Mouse (Mus musculus) activated CD4-positive, CD25-positive, alpha-beta regulatory T cell, adult 4 months (primary cell): ENCODE results near the gene Ppp1r14a. TPM values are rescaled to one million over a fixed set of nuclear protein-coding genes. Genes with fewer than 3 reads are reported as not detected.
A peak's percentile ranks its signal among the peaks of the same experiment; 100 is the strongest.

Experiments
- ATAC-seq: one replicate; pipeline ENCODE4 v1.8.0; 2017
- polyA plus RNA-seq, 2 experiments: library from polyadenylated mRNA; unstranded; fragments of 100-300 nt; shearing (Covaris generic); gene quantifications; one replicate each; pipeline ENCODE4 v1.2.1; 2017

Gene Ppp1r14a
- not detected for polyA plus RNA-seq

GRCm38 (mm10) chr7:29288942-29289638, at the start of gene Ppp1r14a:
Gene Ppp1r14a, plus strand, starts transcription at chr7:29289308.
- ATAC-seq, result no peak

- peak; percentile 55 for ATAC-seq
These were observed 44.2 kb upstream of the Ppp1r14a start for GRCm38 (mm10) chr7:29244732-29245416.

GRCm38 (mm10) chr7:29246015-29246414, 43.1 kb upstream of the Ppp1r14a start:
- ATAC-seq, result no peak

- ATAC-seq, result no peak
These were observed 42.3 kb upstream of the Ppp1r14a start for GRCm38 (mm10) chr7:29246619-29247313.

- ATAC-seq, result no peak
These were observed 41.8 kb upstream of the Ppp1r14a start for GRCm38 (mm10) chr7:29247314-29247700.

- ATAC-seq, result no peak
These were observed 41.4 kb upstream of the Ppp1r14a start for GRCm38 (mm10) chr7:29247706-29248105.

- peak; percentile 28 for ATAC-seq
These were observed 40.8 kb upstream of the Ppp1r14a start, which contains the start of gene 2200002D01Rik for GRCm38 (mm10) chr7:29248261-29248841. Gene 2200002D01Rik, minus strand, starts transcription at chr7:29248466.

- peak; percentile 44 for ATAC-seq
These were observed 37.9 kb upstream of the Ppp1r14a start for GRCm38 (mm10) chr7:29251166-29251565.

- no peak for ATAC-seq
These were observed 35.3 kb upstream of the Ppp1r14a start for GRCm38 (mm10) chr7:29253842-29254241.

- no peak for ATAC-seq
These were observed 33.2 kb upstream of the Ppp1r14a start for GRCm38 (mm10) chr7:29255875-29256274.

GRCm38 (mm10) chr7:29257368-29257767, 31.7 kb upstream of the Ppp1r14a start:
- ATAC-seq, result no peak

- no peak for ATAC-seq
These were observed 29.1 kb upstream of the Ppp1r14a start for GRCm38 (mm10) chr7:29259781-29260730.

- ATAC-seq, result no peak
These were observed 27.0 kb upstream of the Ppp1r14a start for GRCm38 (mm10) chr7:29262151-29262550.

GRCm38 (mm10) chr7:29263831-29264230, 25.3 kb upstream of the Ppp1r14a start:
- no peak for ATAC-seq

GRCm38 (mm10) chr7:29265636-29266035, 23.5 kb upstream of the Ppp1r14a start:
- no peak for ATAC-seq

GRCm38 (mm10) chr7:29266931-29267330, 22.2 kb upstream of the Ppp1r14a start:
- ATAC-seq, result no peak

- ATAC-seq, result no peak
These were observed 18.7 kb upstream of the Ppp1r14a start for GRCm38 (mm10) chr7:29270445-29270844.

GRCm38 (mm10) chr7:29271687-29272465, 17.2 kb upstream of the Ppp1r14a start:
- no peak for ATAC-seq

GRCm38 (mm10) chr7:29276715-29277114, 12.4 kb upstream of the Ppp1r14a start:
- no peak for ATAC-seq

GRCm38 (mm10) chr7:29277510-29277909, 11.6 kb upstream of the Ppp1r14a start:
- no peak for ATAC-seq

GRCm38 (mm10) chr7:29279261-29279660, 9.8 kb upstream of the Ppp1r14a start:
- no peak for ATAC-seq
